ENCODE assay signal across 9 mouse cellular contexts in genomic region chr6:127324984-127325383, GRCm38 (mm10).
DNase-seq lines count a peak whose midpoint lies in the region; ATAC-seq and TF ChIP-seq lines count a peak whose summit lies in the region.
"Had no signal": no experiment of that assay in that cellular context is flagged by ENCODE, and none has a peak within 500 bp of the region (broad histone marks: within the 10 kb centered on the region; RNA-seq: fewer than 3 reads in every experiment).

No protein-coding gene starts in this region.

- no peak overlapping the region for H3K9ac ChIP-seq in forebrain, embryonic 14.5 days (ENCODE audit: low read length)
- H3K9ac ChIP-seq in lung, embryonic 14.5 days, result no peak overlapping the region
- H3K9ac ChIP-seq in stomach, embryonic 16.5 days (ENCODE audit: low read length), result no peak overlapping the region
- H3K9ac ChIP-seq: heart, embryonic 15.5 days had no signal

- 54% methylated on average over 5 of the region's 5 CpGs for WGBS in forebrain, embryonic 14.5 days
- 39% methylated on average over 5 of the region's 5 CpGs for WGBS in lung, embryonic 14.5 days
- 36% methylated on average over 5 of the region's 5 CpGs for WGBS in stomach, embryonic 16.5 days

- H3K27ac ChIP-seq in forebrain, embryonic 14.5 days (ENCODE audit: low read depth, low read length), result no peak overlapping the region
- H3K27ac ChIP-seq in lung, embryonic 14.5 days (ENCODE audit: low read depth), result no peak overlapping the region
- 0 out of 2 replicates have a peak overlapping the region, but pooled peaks have one; percentile 72 for H3K27ac ChIP-seq in stomach, embryonic 16.5 days (ENCODE audit: low read length)
- H3K27ac ChIP-seq: heart, embryonic 15.5 days had no signal

- ATAC-seq in forebrain, embryonic 14.5 days, result no peak
- no peak for ATAC-seq in lung, embryonic 14.5 days (ENCODE audit: insufficient read depth)
- ATAC-seq in stomach, embryonic 16.5 days (ENCODE audit: insufficient read depth, low FRiP score), result no peak

- H3K9me3 ChIP-seq in forebrain, embryonic 14.5 days (replicated peaks; ENCODE audit: control insufficient read depth, low read length), result no peaks in the 10 kb centered on the region
- no peaks in the 10 kb centered on the region for H3K9me3 ChIP-seq in lung, embryonic 14.5 days (ENCODE audit: low read depth, low read length)
- H3K9me3 ChIP-seq in stomach, embryonic 16.5 days (replicated peaks; ENCODE audit: control insufficient read depth, low read length), result no peaks in the 10 kb centered on the region
- H3K9me3 ChIP-seq: heart, embryonic 15.5 days had no signal

- no peak overlapping the region for H3K4me3 ChIP-seq in forebrain, embryonic 14.5 days (ENCODE audit: low read depth, low read length)
- H3K4me3 ChIP-seq in lung, embryonic 14.5 days (ENCODE audit: low read depth, low read length), result no peak overlapping the region
- H3K4me3 ChIP-seq in stomach, embryonic 16.5 days (replicated peaks; ENCODE audit: low read length), result no peak overlapping the region
- H3K4me3 ChIP-seq: heart, embryonic 15.5 days had no signal

- H3K27me3 ChIP-seq in forebrain, embryonic 14.5 days (replicated peaks; ENCODE audit: control insufficient read depth, insufficient read depth, low read length), result no peaks in the 10 kb centered on the region
- H3K27me3 ChIP-seq in lung, embryonic 14.5 days (ENCODE audit: insufficient read depth, low read length), result no peaks in the 10 kb centered on the region
- H3K27me3 ChIP-seq in stomach, embryonic 16.5 days (ENCODE audit: control insufficient read depth, insufficient read depth, low read length), result no peaks in the 10 kb centered on the region
- H3K27me3 ChIP-seq: heart, embryonic 15.5 days had no signal

- peak; percentile 57 for DNase-seq in kidney, adult 9 months
- no peak for DNase-seq in kidney, adult 11 months
- DNase-seq in adrenal gland, postnatal 36 days, result peak; percentile 68 to 74
- DNase-seq in forebrain, embryonic 14.5 days (ENCODE audit: low spot score), result peak; percentile 86
- peak; percentile 80 for DNase-seq in layer of hippocampus, adult 11-12 months (ENCODE audit: low spot score)
- DNase-seq in lung, embryonic 14.5 days, result peak; percentile 94
- DNase-seq in thymus, postnatal 0 days (ENCODE audit: low spot score), result no peak

- peak; percentile 81 for TF ChIP-seq CTCF in lung, embryonic 14.5 days (IDR thresholded peaks at IDR 0.05; ENCODE audit: low read depth)

- H3K36me3 ChIP-seq in forebrain, embryonic 14.5 days (ENCODE audit: control insufficient read depth, insufficient read depth, low read length), result no peaks in the 10 kb centered on the region
- no peaks in the 10 kb centered on the region for H3K36me3 ChIP-seq in lung, embryonic 14.5 days (ENCODE audit: insufficient read depth)
- no peaks in the 10 kb centered on the region for H3K36me3 ChIP-seq in stomach, embryonic 16.5 days (ENCODE audit: control insufficient read depth, insufficient read depth, low read length)
- H3K36me3 ChIP-seq: heart, embryonic 15.5 days had no signal

- H3K4me1 ChIP-seq in forebrain, embryonic 14.5 days (ENCODE audit: control insufficient read depth, insufficient read depth, low read length), result peaks cover 15% of the 10 kb centered on the region
- H3K4me1 ChIP-seq in lung, embryonic 14.5 days (ENCODE audit: insufficient read depth), result peaks cover 21% of the 10 kb centered on the region
- peaks cover 27% of the 10 kb centered on the region for H3K4me1 ChIP-seq in stomach, embryonic 16.5 days (ENCODE audit: control insufficient read depth, insufficient read depth, low read length)

- H3K4me2 ChIP-seq in forebrain, embryonic 14.5 days (ENCODE audit: low read length), result no peak overlapping the region
- no peak overlapping the region for H3K4me2 ChIP-seq in lung, embryonic 14.5 days
- no peak overlapping the region for H3K4me2 ChIP-seq in stomach, embryonic 16.5 days (ENCODE audit: low read depth, low read length)
- H3K4me2 ChIP-seq: heart, embryonic 15.5 days had no signal

Comparison
In these comparisons a context has a peak if more than half of its experiments do, and no peak if none do; other contexts are left out.
1. DNase-seq: peak in kidney, adult 9 months (single experiment), adrenal gland, postnatal 36 days (2 of 2), forebrain, embryonic 14.5 days (single experiment), layer of hippocampus, adult 11-12 months (single experiment) and lung, embryonic 14.5 days (single experiment); none in kidney, adult 11 months (single experiment) and thymus, postnatal 0 days (single experiment).